Mouse (Mus musculus): ENCODE data around the gene Ufsp2. TPM values are rescaled to one million over a fixed set of nuclear protein-coding genes. Genes with fewer than 3 reads are reported as not detected.

Gene Ufsp2
- total and polyA plus RNA-seq, 3 experiments = 45.0 to 58.9 TPM; not detected in 1

- H3K27ac ChIP-seq (ENCODE audit: control insufficient read depth, low read depth, low read length) = no peak overlapping the region
- no peak overlapping the region for H3K9ac ChIP-seq (ENCODE audit: control insufficient read depth, low read depth, low read length, poor library complexity, severe bottlenecking)
- H3K36me3 ChIP-seq (ENCODE audit: control insufficient read depth in 1 of 2, insufficient read depth in 2 of 2, low read length in 2 of 2) = peaks cover 0 to 6% of the 10 kb centered on the region in 2 experiments; a peak in 2 of 4 replicates
- H3K9me3 ChIP-seq (replicated peaks; ENCODE audit: insufficient read depth, low read length) = no peaks in the 10 kb centered on the region
- no peak overlapping the region for H3K4me3 ChIP-seq (ENCODE audit: control insufficient read depth in 1 of 2, insufficient read depth in 1 of 2, low read depth in 2 of 2, low read length in 2 of 2)
- no peaks in the 10 kb centered on the region for H3K27me3 ChIP-seq (ENCODE audit: control insufficient read depth in 1 of 2, insufficient read depth in 2 of 2, low read length in 2 of 2)
- H3K79me2 ChIP-seq (ENCODE audit: control insufficient read depth, insufficient read depth, low read length, poor library complexity) = no peaks in the 10 kb centered on the region
- TF ChIP-seq GATA1 (IDR thresholded peaks at IDR 0.05; ENCODE audit: low read depth, low read length) (no peak), UBTF (IDR thresholded peaks at IDR 0.05; ENCODE audit: borderline replicate concordance, insufficient read depth, low read depth, low read length) (no peak), RCOR1 (IDR thresholded peaks at IDR 0.05; ENCODE audit: low read depth, low read length) (no peak), MAFK (IDR thresholded peaks at IDR 0.05; ENCODE audit: borderline replicate concordance, low read depth, low read length) (no peak), MEF2A (IDR thresholded peaks at IDR 0.05; ENCODE audit: extremely low read depth, insufficient replicate concordance, low read depth, low read length, poor library complexity, severe bottlenecking) (no peak), GABPA (IDR thresholded peaks at IDR 0.05; ENCODE audit: low read depth, low read length) (no peak), HCFC1 (IDR thresholded peaks at IDR 0.05; ENCODE audit: low read depth, low read length) (no peak), EP300 (IDR thresholded peaks at IDR 0.05; ENCODE audit: low read depth in 1 of 2, low read length in 2 of 2) (no peak), BHLHE40 (IDR thresholded peaks at IDR 0.05; ENCODE audit: borderline replicate concordance, low read depth, low read length) (no peak), TCF12 (IDR thresholded peaks at IDR 0.05; ENCODE audit: low read depth, low read length) (no peak), CHD2 (IDR thresholded peaks at IDR 0.05; ENCODE audit: low read length) (no peak), RAD21 (IDR thresholded peaks at IDR 0.05; ENCODE audit: low read depth, low read length) (no peak), USF2 (IDR thresholded peaks at IDR 0.05; ENCODE audit: borderline replicate concordance in 1 of 2, insufficient read depth in 1 of 2, low read depth in 1 of 2, low read length in 2 of 2) (no peak)
- H3K4me1 ChIP-seq (ENCODE audit: control insufficient read depth in 1 of 2, insufficient read depth in 2 of 2, low read length in 2 of 2) = no peaks in the 10 kb centered on the region; a peak in 1 of 4 replicates
- no peak for DNase-seq (ENCODE audit: low read depth, low spot score)
Observed at GRCm38 (mm10) chr8:46040260-46040659, 64.9 kb downstream of the Ufsp2 start.

Other genes with a start within 250 kb of the Ufsp2 start
- not detected in 2 replicates for gene Pdlim3, start 90.1 kb upstream of the Ufsp2 start, total RNA-seq (2012; rRNA removed)
- gene Pdlim3, start 90.1 kb upstream of the Ufsp2 start, polyA plus RNA-seq (2012; ENCODE audit: insufficient read depth in 1 of 2, insufficient read length in 2 of 2, low read depth in 1 of 2, low replicate concordance in 2 of 2, missing spikeins in 1 of 2) = not detected
- gene Ccdc110, start 40.9 kb upstream of the Ufsp2 start, total RNA-seq (2012; rRNA removed) = not detected in 2 replicates
- not detected for gene Ccdc110, start 40.9 kb upstream of the Ufsp2 start, polyA plus RNA-seq (2012; ENCODE audit: insufficient read depth in 1 of 2, insufficient read length in 2 of 2, low read depth in 1 of 2, low replicate concordance in 2 of 2, missing spikeins in 1 of 2)
- 0.65 and 0.81 TPM in 2 replicates for gene 1700029J07Rik, start 276 bp upstream of the Ufsp2 start, total RNA-seq (2012; rRNA removed)
- 1 to 10 TPM in 1 of 2 experiments, not detected in 1; 1.5 TPM for gene 1700029J07Rik, start 276 bp upstream of the Ufsp2 start, polyA plus RNA-seq (2012; ENCODE audit: insufficient read depth in 1 of 2, insufficient read length in 2 of 2, low read depth in 1 of 2, low replicate concordance in 2 of 2, missing spikeins in 1 of 2)
- gene Lrp2bp, start 23.8 kb downstream of the Ufsp2 start, total RNA-seq (2012; rRNA removed) = 0.16 TPM in 1 of 2 replicates, not detected in the other
- under 1 TPM in 1 of 2 experiments, not detected in 1; 0.40 TPM for gene Lrp2bp, start 23.8 kb downstream of the Ufsp2 start, polyA plus RNA-seq (2012; ENCODE audit: insufficient read depth in 1 of 2, insufficient read length in 2 of 2, low read depth in 1 of 2, low replicate concordance in 2 of 2, missing spikeins in 1 of 2)
- gene Ankrd37, start 30.2 kb downstream of the Ufsp2 start, total RNA-seq (2012; rRNA removed) = 15.5 and 139 TPM in 2 replicates
- 10 to 100 TPM in 1 of 2 experiments, not detected in 1; 30.8 TPM for gene Ankrd37, start 30.2 kb downstream of the Ufsp2 start, polyA plus RNA-seq (2012; ENCODE audit: insufficient read depth in 1 of 2, insufficient read length in 2 of 2, low read depth in 1 of 2, low replicate concordance in 2 of 2, missing spikeins in 1 of 2)
- 8.5 TPM in 2 replicates for gene Cfap97, start 176.2 kb downstream of the Ufsp2 start, total RNA-seq (2012; rRNA removed)
- gene Cfap97, start 176.2 kb downstream of the Ufsp2 start, polyA plus RNA-seq (2012; ENCODE audit: insufficient read depth in 1 of 2, insufficient read length in 2 of 2, low read depth in 1 of 2, low replicate concordance in 2 of 2, missing spikeins in 1 of 2) = 1 to 10 TPM in 1 of 2 experiments, not detected in 1; 9.3 TPM
- gene Snx25, start 176.6 kb downstream of the Ufsp2 start, total RNA-seq (2012; rRNA removed) = 20.0 and 25.1 TPM in 2 replicates
- gene Snx25, start 176.6 kb downstream of the Ufsp2 start, polyA plus RNA-seq (2012; ENCODE audit: insufficient read depth in 1 of 2, insufficient read length in 2 of 2, low read depth in 1 of 2, low replicate concordance in 2 of 2, missing spikeins in 1 of 2) = 10 to 100 TPM in 1 of 2 experiments, not detected in 1; 23.1 TPM
- gene Slc25a4, start 235.8 kb downstream of the Ufsp2 start, total RNA-seq (2012; rRNA removed) = 311 and 342 TPM in 2 replicates
- 100 to 1,000 TPM; 188 to 471 TPM for gene Slc25a4, start 235.8 kb downstream of the Ufsp2 start, polyA plus RNA-seq (2012; ENCODE audit: insufficient read depth in 1 of 2, insufficient read length in 2 of 2, low read depth in 1 of 2, low replicate concordance in 2 of 2, missing spikeins in 1 of 2)